Mouse (Mus musculus): ENCODE measurements at regions not wholly inside any gene's neighbourhood (a gene's known extent, or its start where the extent isn't known, plus 50 kb on each side); places are given as distances from the start of the nearest gene placed in this dataset.
"Not testable (repeated sequence)": the region's sequence is repeated elsewhere in the genome, so short reads cannot be mapped to it uniquely, and the experiment has no call there.

GRCm38 (mm10) chr17:16571403-16571802 lies 492.5 kb upstream of the Zfp960 start:
- no peak for ATAC-seq (replicated peaks; ENCODE audit: poor library complexity, severe bottlenecking)

GRCm38 (mm10) chr17:16588791-16589190 lies 475.1 kb upstream of the Zfp960 start:
- ATAC-seq (replicated peaks; ENCODE audit: poor library complexity, severe bottlenecking) = no peak

GRCm38 (mm10) chr17:16599671-16600070 lies 464.2 kb upstream of the Zfp960 start:
- ATAC-seq (replicated peaks; ENCODE audit: poor library complexity, severe bottlenecking) = no peak

GRCm38 (mm10) chr17:16612405-16612979 lies 451.4 kb upstream of the Zfp960 start:
- ATAC-seq (replicated peaks; ENCODE audit: poor library complexity, severe bottlenecking) = no peak

GRCm38 (mm10) chr17:16621931-16622556 lies 441.9 kb upstream of the Zfp960 start:
- ATAC-seq (replicated peaks; ENCODE audit: poor library complexity, severe bottlenecking) = no peak

GRCm38 (mm10) chr17:16629854-16630253 lies 434.1 kb upstream of the Zfp960 start:
- no peak for ATAC-seq (replicated peaks; ENCODE audit: poor library complexity, severe bottlenecking)

- ATAC-seq (replicated peaks; ENCODE audit: poor library complexity, severe bottlenecking) = no peak
These were observed 430.5 kb upstream of the Zfp960 start for GRCm38 (mm10) chr17:16633426-16633825.

GRCm38 (mm10) chr17:16637463-16637862 lies 426.4 kb upstream of the Zfp960 start:
- no peak for ATAC-seq (replicated peaks; ENCODE audit: poor library complexity, severe bottlenecking)

- no peak for ATAC-seq (replicated peaks; ENCODE audit: poor library complexity, severe bottlenecking)
These were observed 416.0 kb upstream of the Zfp960 start for GRCm38 (mm10) chr17:16647942-16648341.

- ATAC-seq (replicated peaks; ENCODE audit: poor library complexity, severe bottlenecking) = no peak
These were observed 398.7 kb upstream of the Zfp960 start for GRCm38 (mm10) chr17:16665253-16665652.

- no peak for ATAC-seq (replicated peaks; ENCODE audit: poor library complexity, severe bottlenecking)
These were observed 396.3 kb upstream of the Zfp960 start for GRCm38 (mm10) chr17:16667606-16668005.

- ATAC-seq (replicated peaks; ENCODE audit: poor library complexity, severe bottlenecking) = no peak
These were observed 359.7 kb upstream of the Zfp960 start for GRCm38 (mm10) chr17:16704199-16704598.

GRCm38 (mm10) chr17:16705890-16706289 lies 358.0 kb upstream of the Zfp960 start:
- ATAC-seq (replicated peaks; ENCODE audit: poor library complexity, severe bottlenecking) = no peak

- no peak for ATAC-seq (replicated peaks; ENCODE audit: poor library complexity, severe bottlenecking)
These were observed 337.0 kb upstream of the Zfp960 start for GRCm38 (mm10) chr17:16726904-16727303.

- no peak for ATAC-seq (replicated peaks; ENCODE audit: poor library complexity, severe bottlenecking)
These were observed 310.8 kb upstream of the Zfp960 start for GRCm38 (mm10) chr17:16753090-16753489.

GRCm38 (mm10) chr17:16770587-16770986 lies 293.3 kb upstream of the Zfp960 start:
- ATAC-seq (replicated peaks; ENCODE audit: poor library complexity, severe bottlenecking) = not testable (repeated sequence)

GRCm38 (mm10) chr17:16798316-16798715 lies 265.6 kb upstream of the Zfp960 start:
- no peak for ATAC-seq (replicated peaks; ENCODE audit: poor library complexity, severe bottlenecking)

- ATAC-seq (replicated peaks; ENCODE audit: poor library complexity, severe bottlenecking) = no peak
These were observed 258.9 kb upstream of the Zfp960 start for GRCm38 (mm10) chr17:16804986-16805385.

GRCm38 (mm10) chr17:16818421-16818820 lies 245.5 kb upstream of the Zfp960 start:
- ATAC-seq (replicated peaks; ENCODE audit: poor library complexity, severe bottlenecking) = no peak

GRCm38 (mm10) chr17:16821716-16822115 lies 242.2 kb upstream of the Zfp960 start:
- ATAC-seq (replicated peaks; ENCODE audit: poor library complexity, severe bottlenecking) = no peak

- no peak for ATAC-seq (replicated peaks; ENCODE audit: poor library complexity, severe bottlenecking)
These were observed 224.8 kb upstream of the Zfp960 start for GRCm38 (mm10) chr17:16839152-16839551.

- ATAC-seq (replicated peaks; ENCODE audit: poor library complexity, severe bottlenecking) = no peak
These were observed 203.1 kb upstream of the Zfp960 start for GRCm38 (mm10) chr17:16860771-16861170.

All from granulocyte monocyte progenitor cell, adult 5-6 weeks (primary cell).